15 mouse cellular contexts compared by ENCODE assay signal in the genomic region with DNA sequence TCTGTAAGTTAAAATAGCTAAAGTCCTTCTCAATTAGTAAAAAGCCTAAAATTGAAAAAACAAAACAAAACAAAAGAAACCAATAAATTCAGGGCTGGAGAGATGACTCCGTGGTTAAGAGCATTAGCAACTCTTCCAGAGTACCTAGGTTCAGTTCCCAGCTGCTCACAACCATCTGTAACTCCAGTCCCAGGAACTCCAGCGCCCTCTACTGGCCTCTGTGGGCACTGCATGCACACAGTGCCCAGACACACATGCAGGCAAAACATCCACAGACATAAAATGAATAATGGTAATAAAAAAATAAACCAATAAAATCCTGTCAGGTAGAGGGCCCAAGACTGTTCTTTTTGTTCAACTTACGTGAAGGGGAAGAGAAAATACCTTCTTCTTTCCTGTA. TPM values are rescaled to one million over a fixed set of nuclear protein-coding genes. Genes with fewer than 3 reads are reported as not detected.
DNase-seq lines count a peak whose midpoint lies in the region; ATAC-seq and TF ChIP-seq lines count a peak whose summit lies in the region.
"Had no signal": no experiment of that assay in that cellular context is flagged by ENCODE, and none has a peak within 500 bp of the region (broad histone marks: within the 10 kb centered on the region; RNA-seq: fewer than 3 reads in every experiment).

No protein-coding gene starts in this region.

- H3K27me3 ChIP-seq in kidney, postnatal 0 days (ENCODE audit: insufficient read depth, low read length): no peaks in the 10 kb centered on the region
- no peaks in the 10 kb centered on the region for H3K27me3 ChIP-seq in kidney, embryonic 15.5 days
- H3K27me3 ChIP-seq in thymus, adult 2 months (ENCODE audit: control insufficient read depth, insufficient read depth, low read length): no peaks in the 10 kb centered on the region
- H3K27me3 ChIP-seq in testis, adult 2 months (ENCODE audit: control insufficient read depth, insufficient read depth, low read length): no peaks in the 10 kb centered on the region
- H3K27me3 ChIP-seq: embryonic facial prominence, embryonic 13.5 days; heart, embryonic 13.5 days; limb, embryonic 13.5 days had no signal

- ATAC-seq in kidney, postnatal 0 days (replicated peaks; ENCODE audit: low FRiP score, low read depth): no peak
- no peak for ATAC-seq in kidney, embryonic 15.5 days (replicated peaks; ENCODE audit: low FRiP score)

- WGBS in kidney, postnatal 0 days: 65% methylated on average over 3 of the region's 3 CpGs
- 64% methylated on average over 3 of the region's 3 CpGs for WGBS in kidney, embryonic 15.5 days
- 64% methylated on average over 3 of the region's 3 CpGs for WGBS in thymus, adult 2 months

- H3K36me3 ChIP-seq in kidney, postnatal 0 days (ENCODE audit: insufficient read depth, low read length): 0 out of 2 replicates have a peak, but pooled peaks cover 3% of the 10 kb centered on the region
- no peaks in the 10 kb centered on the region for H3K36me3 ChIP-seq in kidney, embryonic 15.5 days
- H3K36me3 ChIP-seq in thymus, adult 2 months (ENCODE audit: control insufficient read depth, insufficient read depth, low read length): no peaks in the 10 kb centered on the region
- H3K36me3 ChIP-seq in testis, adult 2 months (ENCODE audit: control insufficient read depth, insufficient read depth, low read length): no peaks in the 10 kb centered on the region
- H3K36me3 ChIP-seq: embryonic facial prominence, embryonic 13.5 days; forebrain, embryonic 12.5 days; G1E; heart, embryonic 13.5 days; limb, embryonic 13.5 days had no signal

- intact Hi-C loops in left cerebral cortex, postnatal 10 days (cut with DNase I): no loop called here

- peak; percentile 41; the same call in 1 of the 2 replicates for TF ChIP-seq CTCF in kidney, postnatal 0 days (IDR thresholded peaks at IDR 0.05; ENCODE audit: low read depth)
- no peak for TF ChIP-seq CTCF in thymus, adult 2 months (IDR thresholded peaks at IDR 0.05; ENCODE audit: borderline replicate concordance, control insufficient read depth, extremely low read depth, insufficient read depth, low read length, poor library complexity)
- peak; percentile 86; the same call in 1 of the 2 replicates for TF ChIP-seq CTCF in testis, adult 2 months (IDR thresholded peaks at IDR 0.05; ENCODE audit: control insufficient read depth, insufficient read depth, insufficient replicate concordance, low read depth, low read length)

- no peak overlapping the region for H3K27ac ChIP-seq in kidney, postnatal 0 days
- no peak overlapping the region for H3K27ac ChIP-seq in kidney, embryonic 15.5 days
- no peak overlapping the region for H3K27ac ChIP-seq in thymus, adult 2 months (ENCODE audit: control insufficient read depth, insufficient read depth, low read length)
- no peak overlapping the region for H3K27ac ChIP-seq in testis, adult 2 months (ENCODE audit: control insufficient read depth, insufficient read depth, low read depth, low read length)
- H3K27ac ChIP-seq: embryonic facial prominence, embryonic 13.5 days; forebrain, embryonic 12.5 days; heart, embryonic 13.5 days; limb, embryonic 13.5 days; macrophage had no signal

- no peak overlapping the region for H3K4me3 ChIP-seq in kidney, postnatal 0 days (replicated peaks; ENCODE audit: low read depth, low read length)
- no peak overlapping the region for H3K4me3 ChIP-seq in kidney, embryonic 15.5 days (replicated peaks)
- H3K4me3 ChIP-seq in thymus, adult 2 months (ENCODE audit: control insufficient read depth, insufficient read depth, low read length): no peak overlapping the region
- no peak overlapping the region for H3K4me3 ChIP-seq in testis, adult 2 months (ENCODE audit: control insufficient read depth, low read depth, low read length)
- H3K4me3 ChIP-seq: embryonic facial prominence, embryonic 13.5 days; forebrain, embryonic 12.5 days; heart, embryonic 13.5 days; limb, embryonic 13.5 days had no signal

- H3K9ac ChIP-seq in kidney, postnatal 0 days (ENCODE audit: low read depth, low read length): no peak overlapping the region
- H3K9ac ChIP-seq in kidney, embryonic 15.5 days: no peak overlapping the region
- H3K9ac ChIP-seq: embryonic facial prominence, embryonic 13.5 days; forebrain, embryonic 12.5 days; heart, embryonic 13.5 days; limb, embryonic 13.5 days had no signal

- DNase-seq in kidney, postnatal 0 days (ENCODE audit: low spot score): no peak
- DNase-seq in thymus, adult 2 months: peak; percentile 11
- no peak for DNase-seq in thymus, postnatal 10 days (ENCODE audit: low spot score in 2 of 2)
- peak; percentile 53 for DNase-seq in ZHBTc4 (ENCODE audit: low read depth, low spot score)
- DNase-seq in left cerebral cortex, postnatal 10 days (ENCODE audit: extremely low spot score in 1 of 2, low spot score in 2 of 2): no peak
- no peak for DNase-seq in layer of hippocampus, adult 9-10 months (ENCODE audit: low spot score)
- DNase-seq: kidney, adult 8-10 months had no signal

- TF ChIP-seq POLR2A in thymus, adult 2 months (IDR thresholded peaks at IDR 0.05; ENCODE audit: control insufficient read depth, extremely low read depth, insufficient read depth, low read length, poor library complexity): no peak
- no peak for TF ChIP-seq POLR2A in testis, adult 2 months (IDR thresholded peaks at IDR 0.05; ENCODE audit: control insufficient read depth, low read depth, low read length)

- no peaks in the 10 kb centered on the region for H3K9me3 ChIP-seq in kidney, postnatal 0 days (replicated peaks; ENCODE audit: low read length)
- H3K9me3 ChIP-seq in kidney, embryonic 15.5 days (replicated peaks): no peaks in the 10 kb centered on the region
- H3K9me3 ChIP-seq: embryonic facial prominence, embryonic 13.5 days; heart, embryonic 13.5 days had no signal

- H3K4me1 ChIP-seq in kidney, postnatal 0 days (replicated peaks; ENCODE audit: insufficient read depth, low read length): no peaks in the 10 kb centered on the region
- H3K4me1 ChIP-seq in kidney, embryonic 15.5 days: peaks cover 26% of the 10 kb centered on the region
- H3K4me1 ChIP-seq in thymus, adult 2 months (replicated peaks; ENCODE audit: control insufficient read depth, insufficient read depth, low read length): no peaks in the 10 kb centered on the region
- H3K4me1 ChIP-seq in testis, adult 2 months (ENCODE audit: control insufficient read depth, insufficient read depth, low read length): no peaks in the 10 kb centered on the region; the same call in 1 of the 2 replicates
- H3K4me1 ChIP-seq: limb, embryonic 13.5 days had no signal

- H3K4me2 ChIP-seq in kidney, postnatal 0 days (ENCODE audit: low read length): no peak overlapping the region
- H3K4me2 ChIP-seq in kidney, embryonic 15.5 days: no peak overlapping the region
- H3K4me2 ChIP-seq: embryonic facial prominence, embryonic 13.5 days; forebrain, embryonic 12.5 days; heart, embryonic 13.5 days; limb, embryonic 13.5 days had no signal

RNA-seq across cellular contexts. Expression of gene Sgms2, which starts 10.6 kb away (rescaled TPM):
- polyA plus RNA-seq in kidney, postnatal 0 days (2015; fragmentation: Nextera tagmentation; extraction: Ambion mirVana): 24.2 and 25.4 TPM in 2 replicates
- polyA plus RNA-seq in kidney, embryonic 15.5 days (2015; fragmentation: Nextera tagmentation; extraction: Ambion mirVana): 10.5 and 17.0 TPM in 2 replicates
- polyA plus RNA-seq in thymus, adult 2 months (2012; rRNA removed): 0.44 and 0.65 TPM in 2 replicates
- 37.1 and 48.2 TPM in 2 replicates for polyA plus RNA-seq in testis, adult 2 months (2012; rRNA removed)
- total RNA-seq in left cerebral cortex, postnatal 10 days (2021): 1 to 10 TPM; 1.4 to 5.1 TPM
- polyA plus RNA-seq: G1E had no signal

Comparison
In these comparisons a context has a peak if more than half of its experiments do, and no peak if none do; other contexts are left out.
1. DNase-seq: peak in thymus, adult 2 months (single experiment) and ZHBTc4 (single experiment); none in kidney, postnatal 0 days (single experiment), thymus, postnatal 10 days (0 of 2), left cerebral cortex, postnatal 10 days (0 of 2) and layer of hippocampus, adult 9-10 months (single experiment).